Mouse (Mus musculus): ENCODE measurements around the gene Pacsin3.

DNA sequence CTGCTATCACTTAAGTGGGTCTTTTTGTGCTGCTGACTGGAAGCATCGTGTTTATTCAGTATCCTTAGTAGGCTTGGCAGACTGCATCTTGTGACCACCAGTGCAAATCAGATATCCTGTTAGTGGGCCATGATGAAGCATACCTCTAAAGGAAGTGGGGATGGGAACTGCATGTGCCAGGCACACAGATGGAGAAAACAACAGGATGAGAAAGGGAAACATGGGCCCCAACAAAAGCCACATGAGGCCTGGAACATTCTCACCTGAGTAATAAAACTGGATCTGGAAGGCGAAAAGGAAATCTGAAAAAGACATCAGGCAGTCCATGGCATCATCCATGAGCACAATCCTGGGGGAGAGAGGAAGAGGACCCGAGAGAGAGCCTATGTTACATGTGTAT lies 28.2 kb downstream of the Pacsin3 start:
- no peak for TF ChIP-seq POLR2A (IDR thresholded peaks at IDR 0.05; ENCODE audit: control insufficient read depth, extremely low read depth, insufficient read depth, low read length, poor library complexity)
- no peak for TF ChIP-seq CTCF (IDR thresholded peaks at IDR 0.05; ENCODE audit: borderline replicate concordance, control insufficient read depth, extremely low read depth, insufficient read depth, low read length, poor library complexity)
